Comparison of ENCODE assay signal across 23 mouse cellular contexts in genomic region chr8:111580306-111580705, GRCm38 (mm10). TPM values are rescaled to one million over a fixed set of nuclear protein-coding genes. Genes with fewer than 3 reads are reported as not detected.
DNase-seq lines count a peak whose midpoint lies in the region; ATAC-seq and TF ChIP-seq lines count a peak whose summit lies in the region.
"Had no signal": no experiment of that assay in that cellular context is flagged by ENCODE, and none has a peak within 500 bp of the region (broad histone marks: within the 10 kb centered on the region; RNA-seq: fewer than 3 reads in every experiment).

No protein-coding gene starts in this region.

- TF ChIP-seq CTCF in gastrocnemius, adult 2 months (IDR thresholded peaks at IDR 0.05): no peak
- TF ChIP-seq CTCF in testis, adult 2 months (IDR thresholded peaks at IDR 0.05; ENCODE audit: control insufficient read depth, insufficient read depth, insufficient replicate concordance, low read depth, low read length): no peak

- intact Hi-C loops in gastrocnemius, adult 2 months (cut with DNase I): no loop called here
- intact Hi-C loops in gastrocnemius, postnatal 36 days (cut with DNase I): no loop called here
- intact Hi-C loops in heart, postnatal 10 days (cut with DNase I): no loop called here

- no peak overlapping the region for H3K4me2 ChIP-seq in heart, embryonic 11.5 days
- H3K4me2 ChIP-seq: forebrain, embryonic 13.5 days; heart, embryonic 15.5 days; hindbrain, embryonic 13.5 days had no signal

- TF ChIP-seq POLR2A in testis, adult 2 months (IDR thresholded peaks at IDR 0.05; ENCODE audit: control insufficient read depth, low read depth, low read length): no peak

- 82% methylated on average over 3 of the region's 3 CpGs for WGBS in heart, embryonic 11.5 days (ENCODE audit: insufficient replicate concordance)

- peak overlapping the region; percentile 41; the same call in 1 of the 2 replicates for H3K27ac ChIP-seq in gastrocnemius, adult 2 months
- H3K27ac ChIP-seq in heart, embryonic 11.5 days (ENCODE audit: low read depth, low read length): no peak overlapping the region
- H3K27ac ChIP-seq in testis, adult 2 months (ENCODE audit: control insufficient read depth, insufficient read depth, low read depth, low read length): peak overlapping the region; percentile 52
- H3K27ac ChIP-seq: embryonic facial prominence, embryonic 10.5 days; forebrain, embryonic 13.5 days; heart, embryonic 15.5 days; hindbrain, embryonic 13.5 days; hindbrain, postnatal 0 days had no signal

- no peak overlapping the region for H3K9ac ChIP-seq in heart, embryonic 11.5 days (ENCODE audit: low read depth, low read length)
- H3K9ac ChIP-seq: forebrain, embryonic 13.5 days; forebrain, postnatal 0 days; heart, embryonic 15.5 days; hindbrain, embryonic 13.5 days had no signal

- no peaks in the 10 kb centered on the region; the same call in 1 of the 2 replicates for H3K36me3 ChIP-seq in heart, embryonic 11.5 days (ENCODE audit: control insufficient read depth, insufficient read depth, low read length)
- no peaks in the 10 kb centered on the region for H3K36me3 ChIP-seq in testis, adult 2 months (ENCODE audit: control insufficient read depth, insufficient read depth, low read length)
- H3K36me3 ChIP-seq: heart, embryonic 15.5 days had no signal

- no peak for ATAC-seq in heart, embryonic 11.5 days (replicated peaks; ENCODE audit: insufficient number of reproducible peaks, low FRiP score, low TSS enrichment)
- ATAC-seq: CD4-positive, CD25-positive, alpha-beta regulatory T cell, adult 4 months; forebrain, embryonic 13.5 days; forebrain, postnatal 0 days; hindbrain, postnatal 0 days had no signal

- H3K4me1 ChIP-seq in heart, embryonic 11.5 days (ENCODE audit: control insufficient read depth, insufficient read depth, low read length): peaks cover 6% of the 10 kb centered on the region
- peaks cover 2% of the 10 kb centered on the region; the same call in 1 of the 2 replicates for H3K4me1 ChIP-seq in testis, adult 2 months (ENCODE audit: control insufficient read depth, insufficient read depth, low read length)
- H3K4me1 ChIP-seq: embryonic facial prominence, embryonic 10.5 days had no signal

- H3K9me3 ChIP-seq in heart, embryonic 11.5 days (replicated peaks; ENCODE audit: control insufficient read depth, low read length): no peaks in the 10 kb centered on the region
- H3K9me3 ChIP-seq: embryonic facial prominence, embryonic 10.5 days; forebrain, embryonic 13.5 days; G1E; heart, embryonic 15.5 days; hindbrain, embryonic 13.5 days had no signal

- H3K4me3 ChIP-seq in gastrocnemius, adult 2 months: no peak overlapping the region
- no peak overlapping the region for H3K4me3 ChIP-seq in heart, embryonic 11.5 days (ENCODE audit: low read depth, low read length)
- H3K4me3 ChIP-seq in testis, adult 2 months (ENCODE audit: control insufficient read depth, low read depth, low read length): no peak overlapping the region
- H3K4me3 ChIP-seq: embryonic facial prominence, embryonic 10.5 days; forebrain, embryonic 13.5 days; heart, embryonic 15.5 days; hindbrain, embryonic 13.5 days had no signal

- DNase-seq in gastrocnemius, adult 2 months: no peak
- DNase-seq in gastrocnemius, postnatal 36 days: no peak
- DNase-seq in heart, postnatal 10 days: peak; percentile 51 to 52
- peak; percentile 43 to 46 for DNase-seq in kidney, postnatal 4 days
- no peak for DNase-seq in kidney, adult 9 months
- no peak for DNase-seq in testis, postnatal 10 days (ENCODE audit: low spot score)
- DNase-seq: adrenal gland, adult 8-10 months; adrenal gland, postnatal 36 days; B cell, adult 2 months; cerebellum, adult 2 months; cerebellum, postnatal 10 days; forebrain, postnatal 0 days; gastrocnemius, postnatal 25 days; heart, adult 18-20 months had no signal

- no peaks in the 10 kb centered on the region for H3K27me3 ChIP-seq in heart, embryonic 11.5 days (ENCODE audit: control insufficient read depth, insufficient read depth, low read length)
- no peaks in the 10 kb centered on the region for H3K27me3 ChIP-seq in testis, adult 2 months (ENCODE audit: control insufficient read depth, insufficient read depth, low read length)
- H3K27me3 ChIP-seq: forebrain, embryonic 13.5 days; heart, embryonic 15.5 days; hindbrain, embryonic 13.5 days had no signal

RNA-seq across cellular contexts. Expression of gene Znrf1, which starts 44.4 kb away (rescaled TPM):
- 10 to 100 TPM; 58.6 to 69.8 TPM for total RNA-seq in gastrocnemius, adult 2 months (2021)
- 10 to 100 TPM; 55.6 TPM for total RNA-seq in gastrocnemius, postnatal 36 days (2021)
- total RNA-seq in heart, postnatal 10 days (2021): 10 to 100 TPM; 66.2 to 69.2 TPM
- polyA plus RNA-seq in heart, embryonic 11.5 days (2014; fragmentation: Nextera tagmentation; extraction: Ambion mirVana): 23.1 and 23.7 TPM in 2 replicates
- polyA plus RNA-seq in testis, adult 2 months (2012; rRNA removed): 95.0 and 99.3 TPM in 2 replicates

RNA-seq across cellular contexts. Expression of gene Ldhd, which starts 49.9 kb away (rescaled TPM):
- total RNA-seq in gastrocnemius, adult 2 months (2021): 10 to 100 TPM; 29.2 to 35.8 TPM
- 10 to 100 TPM; 32.4 to 34.9 TPM for total RNA-seq in gastrocnemius, postnatal 36 days (2021)
- total RNA-seq in heart, postnatal 10 days (2021): 1 to 10 TPM; 6.0 to 6.2 TPM
- polyA plus RNA-seq in heart, embryonic 11.5 days (2014; fragmentation: Nextera tagmentation; extraction: Ambion mirVana): 0.39 and 0.52 TPM in 2 replicates
- 6.5 and 18.8 TPM in 2 replicates for polyA plus RNA-seq in testis, adult 2 months (2012; rRNA removed)
- polyA plus RNA-seq: G1E had no signal

RNA-seq across cellular contexts. Expression of gene Wdr59, which starts 58.4 kb away (rescaled TPM):
- 1 to 10 TPM; 7.9 to 8.2 TPM for total RNA-seq in gastrocnemius, adult 2 months (2021)
- total RNA-seq in gastrocnemius, postnatal 36 days (2021): 1 to 10 TPM; 7.1 to 8.1 TPM
- total RNA-seq in heart, postnatal 10 days (2021): 10 to 100 TPM in 1 of 2 experiments, 1 to 10 TPM in 1; 10.0 to 10.2 TPM
- polyA plus RNA-seq in heart, embryonic 11.5 days (2014; fragmentation: Nextera tagmentation; extraction: Ambion mirVana): 2.5 and 4.2 TPM in 2 replicates
- 5.4 and 5.8 TPM in 2 replicates for polyA plus RNA-seq in testis, adult 2 months (2012; rRNA removed)

Comparison
In these comparisons a context has a peak if more than half of its experiments do, and no peak if none do; other contexts are left out.
1. DNase-seq: peak in heart, postnatal 10 days (2 of 2) and kidney, postnatal 4 days (2 of 2); none in gastrocnemius, adult 2 months (single experiment), gastrocnemius, postnatal 36 days (0 of 2), kidney, adult 9 months (single experiment) and testis, postnatal 10 days (single experiment).
2. RNA of gene Ldhd, which starts 49.9 kb away (total RNA-seq): 29.2 to 35.8 TPM in gastrocnemius, adult 2 months and 32.4 to 34.9 TPM in gastrocnemius, postnatal 36 days; 6.0 to 6.2 TPM in heart, postnatal 10 days; every median in the first group is over 4 times any median in the second.